Mouse (Mus musculus): ENCODE results near the gene Acly. TPM values are rescaled to one million over a fixed set of nuclear protein-coding genes. Genes with fewer than 3 reads are reported as not detected.

The Acly gene
- polyA plus RNA-seq, 1 experiment from 2014 or later = 64.4 TPM

- Histone ChIP-seq H3K36me3 (ENCODE audit: control insufficient read depth, insufficient read depth) (no peaks in the 10 kb centered on the region), H3K27ac (ENCODE audit: low read length) (no peak overlapping the region), H3K4me3 (ENCODE audit: low read length) (no peak overlapping the region), H3K9ac (ENCODE audit: low read length) (no peak overlapping the region), H3K27me3 (ENCODE audit: control insufficient read depth, insufficient read depth, low read length) (no peaks in the 10 kb centered on the region), H3K4me1 (ENCODE audit: control insufficient read depth, insufficient read depth, low read length) (peaks cover 9% of the 10 kb centered on the region), H3K9me3 (replicated peaks; ENCODE audit: control insufficient read depth, low read length) (no peaks in the 10 kb centered on the region), H3K4me2 (ENCODE audit: low read depth, low read length) (no peak overlapping the region)
- no peak for ATAC-seq (replicated peaks; ENCODE audit: extremely low read depth, insufficient read depth, low FRiP score)
- 79% methylated on average over 8 of the region's 8 CpGs for WGBS
Measured at GRCm38 (mm10) chr11:100568692-100569091, 40.9 kb upstream of the Acly start.

- Histone ChIP-seq H3K4me2 (ENCODE audit: low read depth, low read length) (no peak overlapping the region), H3K27me3 (ENCODE audit: control insufficient read depth, insufficient read depth, low read length) (no peaks in the 10 kb centered on the region), H3K9ac (ENCODE audit: low read length) (no peak overlapping the region), H3K36me3 (ENCODE audit: control insufficient read depth, insufficient read depth) (no peaks in the 10 kb centered on the region), H3K4me1 (ENCODE audit: control insufficient read depth, insufficient read depth, low read length) (peaks cover 9% of the 10 kb centered on the region), H3K27ac (ENCODE audit: low read length) (no peak overlapping the region), H3K4me3 (ENCODE audit: low read length) (no peak overlapping the region), H3K9me3 (replicated peaks; ENCODE audit: control insufficient read depth, low read length) (no peaks in the 10 kb centered on the region)
- 57% methylated on average over 9 of the region's 9 CpGs for WGBS
- no peak for ATAC-seq (replicated peaks; ENCODE audit: extremely low read depth, insufficient read depth, low FRiP score)
Measured at GRCm38 (mm10) chr11:100567815-100568245, 40.0 kb upstream of the Acly start.

GRCm38 (mm10) chr11:100567229-100567628 lies 39.4 kb upstream of the Acly start:
- H3K4me1 ChIP-seq (ENCODE audit: control insufficient read depth, insufficient read depth, low read length) = peaks cover 9% of the 10 kb centered on the region
- H3K9me3 ChIP-seq (replicated peaks; ENCODE audit: control insufficient read depth, low read length) = no peaks in the 10 kb centered on the region
- H3K4me3 ChIP-seq (ENCODE audit: low read length) = no peak overlapping the region
- H3K4me2 ChIP-seq (ENCODE audit: low read depth, low read length) = no peak overlapping the region
- H3K27me3 ChIP-seq (ENCODE audit: control insufficient read depth, insufficient read depth, low read length) = no peaks in the 10 kb centered on the region
- no peak overlapping the region for H3K27ac ChIP-seq (ENCODE audit: low read length)
- WGBS = 64% methylated on average over 5 of the region's 5 CpGs
- H3K36me3 ChIP-seq (ENCODE audit: control insufficient read depth, insufficient read depth) = no peaks in the 10 kb centered on the region
- no peak for ATAC-seq (replicated peaks; ENCODE audit: extremely low read depth, insufficient read depth, low FRiP score)
- no peak overlapping the region for H3K9ac ChIP-seq (ENCODE audit: low read length)

- ATAC-seq (replicated peaks; ENCODE audit: extremely low read depth, insufficient read depth, low FRiP score) = no peak
- Histone ChIP-seq H3K9ac (ENCODE audit: low read length) (no peak overlapping the region), H3K27me3 (ENCODE audit: control insufficient read depth, insufficient read depth, low read length) (no peaks in the 10 kb centered on the region), H3K36me3 (ENCODE audit: control insufficient read depth, insufficient read depth) (no peaks in the 10 kb centered on the region), H3K4me1 (ENCODE audit: control insufficient read depth, insufficient read depth, low read length) (no peaks in the 10 kb centered on the region), H3K9me3 (replicated peaks; ENCODE audit: control insufficient read depth, low read length) (no peaks in the 10 kb centered on the region), H3K4me3 (ENCODE audit: low read length) (no peak overlapping the region), H3K27ac (ENCODE audit: low read length) (no peak overlapping the region), H3K4me2 (ENCODE audit: low read depth, low read length) (no peak overlapping the region)
- WGBS = 74% methylated on average over 6 of the region's 6 CpGs
Measured at GRCm38 (mm10) chr11:100564703-100565102, 36.9 kb upstream of the Acly start.

GRCm38 (mm10) chr11:100564297-100564696 lies 36.5 kb upstream of the Acly start:
- Histone ChIP-seq H3K4me3 (ENCODE audit: low read length) (no peak overlapping the region), H3K36me3 (ENCODE audit: control insufficient read depth, insufficient read depth) (no peaks in the 10 kb centered on the region), H3K9ac (ENCODE audit: low read length) (no peak overlapping the region), H3K4me1 (ENCODE audit: control insufficient read depth, insufficient read depth, low read length) (no peaks in the 10 kb centered on the region), H3K27ac (ENCODE audit: low read length) (no peak overlapping the region), H3K27me3 (ENCODE audit: control insufficient read depth, insufficient read depth, low read length) (no peaks in the 10 kb centered on the region), H3K4me2 (ENCODE audit: low read depth, low read length) (no peak overlapping the region), H3K9me3 (replicated peaks; ENCODE audit: control insufficient read depth, low read length) (no peaks in the 10 kb centered on the region)
- no peak for ATAC-seq (replicated peaks; ENCODE audit: extremely low read depth, insufficient read depth, low FRiP score)
- WGBS = 65% methylated on average over 15 of the region's 15 CpGs

GRCm38 (mm10) chr11:100561748-100562147 lies 33.9 kb upstream of the Acly start:
- Histone ChIP-seq H3K9ac (ENCODE audit: low read length) (no peak overlapping the region), H3K4me2 (ENCODE audit: low read depth, low read length) (no peak overlapping the region), H3K4me3 (ENCODE audit: low read length) (no peak overlapping the region), H3K9me3 (replicated peaks; ENCODE audit: control insufficient read depth, low read length) (no peaks in the 10 kb centered on the region), H3K36me3 (ENCODE audit: control insufficient read depth, insufficient read depth) (no peaks in the 10 kb centered on the region), H3K27me3 (ENCODE audit: control insufficient read depth, insufficient read depth, low read length) (no peaks in the 10 kb centered on the region), H3K27ac (ENCODE audit: low read length) (no peak overlapping the region), H3K4me1 (ENCODE audit: control insufficient read depth, insufficient read depth, low read length) (no peaks in the 10 kb centered on the region)
- 63% methylated on average over 5 of the region's 5 CpGs for WGBS
- ATAC-seq (replicated peaks; ENCODE audit: extremely low read depth, insufficient read depth, low FRiP score) = no peak

- WGBS = 37% methylated on average over 7 of the region's 7 CpGs
- Histone ChIP-seq H3K36me3 (ENCODE audit: control insufficient read depth, insufficient read depth) (no peaks in the 10 kb centered on the region), H3K4me2 (ENCODE audit: low read depth, low read length) (no peak overlapping the region), H3K9ac (ENCODE audit: low read length) (no peak overlapping the region), H3K4me1 (ENCODE audit: control insufficient read depth, insufficient read depth, low read length) (no peaks in the 10 kb centered on the region), H3K27ac (ENCODE audit: low read length) (no peak overlapping the region), H3K27me3 (ENCODE audit: control insufficient read depth, insufficient read depth, low read length) (no peaks in the 10 kb centered on the region), H3K9me3 (replicated peaks; ENCODE audit: control insufficient read depth, low read length) (no peaks in the 10 kb centered on the region), H3K4me3 (ENCODE audit: low read length) (no peak overlapping the region)
- ATAC-seq (replicated peaks; ENCODE audit: extremely low read depth, insufficient read depth, low FRiP score) = no peak
Measured at GRCm38 (mm10) chr11:100559476-100559875, 31.7 kb upstream of the Acly start.

GRCm38 (mm10) chr11:100557563-100557962 lies 29.8 kb upstream of the Acly start:
- Histone ChIP-seq H3K9ac (ENCODE audit: low read length) (no peak overlapping the region), H3K4me2 (ENCODE audit: low read depth, low read length) (no peak overlapping the region), H3K27ac (ENCODE audit: low read length) (no peak overlapping the region), H3K4me1 (ENCODE audit: control insufficient read depth, insufficient read depth, low read length) (no peaks in the 10 kb centered on the region), H3K27me3 (ENCODE audit: control insufficient read depth, insufficient read depth, low read length) (no peaks in the 10 kb centered on the region), H3K9me3 (replicated peaks; ENCODE audit: control insufficient read depth, low read length) (no peaks in the 10 kb centered on the region), H3K36me3 (ENCODE audit: control insufficient read depth, insufficient read depth) (no peaks in the 10 kb centered on the region), H3K4me3 (ENCODE audit: low read length) (no peak overlapping the region)
- WGBS = 77% methylated on average over 3 of the region's 3 CpGs
- no peak for ATAC-seq (replicated peaks; ENCODE audit: extremely low read depth, insufficient read depth, low FRiP score)

- H3K9me3 ChIP-seq (replicated peaks; ENCODE audit: control insufficient read depth, low read length) = no peaks in the 10 kb centered on the region
- WGBS = 10% methylated on average over 11 of the region's 11 CpGs
- H3K4me1 ChIP-seq (ENCODE audit: control insufficient read depth, insufficient read depth, low read length) = no peaks in the 10 kb centered on the region
- H3K27me3 ChIP-seq (ENCODE audit: control insufficient read depth, insufficient read depth, low read length) = no peaks in the 10 kb centered on the region
- H3K4me2 ChIP-seq (ENCODE audit: low read depth, low read length) = peak overlapping the region; percentile 61
- no peak overlapping the region for H3K27ac ChIP-seq (ENCODE audit: low read length)
- H3K36me3 ChIP-seq (ENCODE audit: control insufficient read depth, insufficient read depth) = no peaks in the 10 kb centered on the region
- peak overlapping the region; percentile 34 for H3K4me3 ChIP-seq (ENCODE audit: low read length)
- 0 out of 2 replicates have a peak, but pooled peaks have one; percentile 59 for ATAC-seq (replicated peaks; ENCODE audit: extremely low read depth, insufficient read depth, low FRiP score)
- peak overlapping the region; percentile 69 for H3K9ac ChIP-seq (ENCODE audit: low read length)
Measured at GRCm38 (mm10) chr11:100555583-100555982, 27.8 kb upstream of the Acly start.

- Histone ChIP-seq H3K4me3 (ENCODE audit: low read length) (no peak overlapping the region), H3K27ac (ENCODE audit: low read length) (no peak overlapping the region), H3K4me2 (ENCODE audit: low read depth, low read length) (no peak overlapping the region), H3K9me3 (replicated peaks; ENCODE audit: control insufficient read depth, low read length) (no peaks in the 10 kb centered on the region), H3K27me3 (ENCODE audit: control insufficient read depth, insufficient read depth, low read length) (no peaks in the 10 kb centered on the region), H3K9ac (ENCODE audit: low read length) (no peak overlapping the region), H3K4me1 (ENCODE audit: control insufficient read depth, insufficient read depth, low read length) (no peaks in the 10 kb centered on the region), H3K36me3 (ENCODE audit: control insufficient read depth, insufficient read depth) (no peaks in the 10 kb centered on the region)
- ATAC-seq (replicated peaks; ENCODE audit: extremely low read depth, insufficient read depth, low FRiP score) = no peak
- 77% methylated on average over 4 of the region's 4 CpGs for WGBS
Measured at GRCm38 (mm10) chr11:100552842-100553241, 25.0 kb upstream of the Acly start.

Measured in heart, embryonic 16.5 days (tissue).